Mouse (Mus musculus) embryonic facial prominence, embryonic 14.5 days (tissue): ENCODE measurements around the gene Exosc3. TPM values are rescaled to one million over a fixed set of nuclear protein-coding genes. Genes with fewer than 3 reads are reported as not detected.

Experiments used
- ATAC-seq: fragments of 200-750 bp; cut with Nextera tagmentation; 2 replicates; pipeline ENCODE4 v1.8.0; 2017; ENCODE audit warnings: low read depth, moderate number of reproducible peaks, moderate TSS enrichment
- DNase-seq: peaks from one replicate; pipeline ENCODE4 v3.0.0-alpha.2; 2015; ENCODE audit warnings: low spot score
- H3K27ac ChIP-seq: fragments of 300-500 bp; sonication (generic); replicated peaks from 2 replicates; pipeline ENCODE4 v1.5.1; 2014; ENCODE audit warnings: low read depth, mild to moderate bottlenecking, low read length, moderate library complexity
- H3K27me3 ChIP-seq: fragments of 300-500 bp; sonication (generic); replicated peaks from 2 replicates; pipeline ENCODE4 v1.6.1; 2014; ENCODE audit warnings: low read length; ENCODE audit not compliant: control insufficient read depth, insufficient read depth
- H3K36me3 ChIP-seq: fragments of 300-500 bp; sonication (generic); 2 replicates; pipeline ENCODE4 v1.6.1; 2014; ENCODE audit warnings: low read length, mixed read lengths; ENCODE audit not compliant: control insufficient read depth, insufficient read depth
- H3K4me1 ChIP-seq: fragments of 300-500 bp; sonication (generic); 2 replicates; pipeline ENCODE4 v1.6.1; 2014; ENCODE audit warnings: antibody characterized with exemption, low read length; ENCODE audit not compliant: control insufficient read depth, insufficient read depth
- H3K4me2 ChIP-seq: fragments of 300-500 bp; sonication (generic); 2 replicates; pipeline ENCODE4 v1.6.1; 2014; ENCODE audit warnings: low read depth, mild to moderate bottlenecking, low read length, moderate library complexity, mixed read lengths
- H3K4me3 ChIP-seq: fragments of 300-500 bp; sonication (generic); 2 replicates; pipeline ENCODE4 v1.5.1; 2014; ENCODE audit warnings: low read depth, mild to moderate bottlenecking, low read length
- H3K9ac ChIP-seq: fragments of 300-500 bp; sonication (generic); 2 replicates; pipeline ENCODE4 v1.6.1; 2014; ENCODE audit warnings: low read depth, mild to moderate bottlenecking, low read length, moderate library complexity, mixed read lengths
- H3K9me3 ChIP-seq: fragments of 300-500 bp; sonication (generic); 2 replicates; pipeline ENCODE4 v1.6.1; 2016; ENCODE audit warnings: low read length; ENCODE audit not compliant: control insufficient read depth
- WGBS: fragments of 180-500 bp; shearing (Covaris S2); extraction: QIAGEN DNeasy Blood & Tissue Kit; methylation state at CpG from one replicate; pipeline ENCODE4 v1.1.7; 2014; 5-methylcytosine and 5-hydroxymethylcytosine counted together
- polyA plus RNA-seq: library from polyadenylated mRNA; unstranded; fragments of >200 nt; fragmentation: Nextera tagmentation; extraction: Ambion mirVana; gene quantifications from 2 replicates; pipeline ENCODE4 v1.2.1, GENCODE M21; 2014

Gene Exosc3
- polyA plus RNA-seq, 1 experiment from 2014 or later = 60.0 TPM

DNA sequence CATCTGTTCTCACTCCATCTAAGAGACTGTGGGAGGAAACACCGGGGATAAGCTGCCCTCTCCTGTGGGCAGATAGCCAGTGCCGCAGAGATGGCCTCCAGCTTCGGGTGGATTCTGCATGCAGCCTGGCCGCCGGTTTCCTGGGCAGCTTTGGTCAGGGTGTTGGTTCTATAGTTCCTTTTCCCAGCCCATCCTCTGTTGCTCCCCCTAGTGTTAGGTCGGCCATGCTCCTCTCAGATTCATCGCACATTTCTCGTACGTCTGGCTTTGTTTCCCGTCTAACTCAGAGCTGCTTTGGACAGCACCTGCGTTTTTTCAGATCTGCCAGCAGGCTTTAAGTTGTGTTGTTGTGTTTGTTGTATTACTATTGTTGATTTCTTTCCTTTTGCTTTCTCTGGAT lies 34.5 kb downstream of the Exosc3 start:
- no peak overlapping the region for H3K4me3 ChIP-seq
- WGBS = 33% methylated on average over 11 of the region's 11 CpGs
- no peak overlapping the region for H3K27ac ChIP-seq
- no peak overlapping the region for H3K4me2 ChIP-seq
- H3K4me1 ChIP-seq = no peaks in the 10 kb centered on the region
- ATAC-seq (no peak), DNase-seq (peak; percentile 12)
- peaks cover 52% of the 10 kb centered on the region for H3K36me3 ChIP-seq
- H3K27me3 ChIP-seq = no peaks in the 10 kb centered on the region
- H3K9ac ChIP-seq = no peak overlapping the region
- no peaks in the 10 kb centered on the region for H3K9me3 ChIP-seq

GRCm38 (mm10) chr4:45305536-45305935 lies 37.0 kb downstream of the Exosc3 start:
- WGBS = 95% methylated on average over 14 of the region's 14 CpGs

GRCm38 (mm10) chr4:45296662-45297564 lies 45.6 kb downstream of the Exosc3 start, which contains the start of gene Trmt10b:
Trmt10b (plus strand) TSS chr4:45297127.
- H3K4me3 ChIP-seq = peak within 1 kb of the TSS; percentile 91
- H3K9me3 ChIP-seq = no peaks in the 10 kb centered on the region
- no peak within 1 kb of the TSS for H3K27ac ChIP-seq
- H3K36me3 ChIP-seq = peaks cover 9% of the 10 kb centered on the region
- ATAC-seq = peak; percentile 90
- H3K27me3 ChIP-seq = no peaks in the 10 kb centered on the region
- H3K9ac ChIP-seq = peak within 1 kb of the TSS; percentile 74
- H3K4me1 ChIP-seq = no peaks in the 10 kb centered on the region
- 22% methylated on average over 27 of the region's 27 CpGs for WGBS
- peak within 1 kb of the TSS; percentile 86 for H3K4me2 ChIP-seq
- peak; percentile 92 for DNase-seq

More at GRCm38 (mm10) chr4:45305536-45305935, 37.0 kb downstream of the Exosc3 start:
- H3K36me3 ChIP-seq = peaks cover 60% of the 10 kb centered on the region
- H3K27me3 ChIP-seq = no peaks in the 10 kb centered on the region
- no peak for DNase-seq
- H3K9ac ChIP-seq = no peak overlapping the region
- no peaks in the 10 kb centered on the region for H3K9me3 ChIP-seq
- no peak overlapping the region for H3K4me2 ChIP-seq
- H3K27ac ChIP-seq = no peak overlapping the region
- H3K4me3 ChIP-seq = no peak overlapping the region
- ATAC-seq = no peak
- no peaks in the 10 kb centered on the region for H3K4me1 ChIP-seq

DNA sequence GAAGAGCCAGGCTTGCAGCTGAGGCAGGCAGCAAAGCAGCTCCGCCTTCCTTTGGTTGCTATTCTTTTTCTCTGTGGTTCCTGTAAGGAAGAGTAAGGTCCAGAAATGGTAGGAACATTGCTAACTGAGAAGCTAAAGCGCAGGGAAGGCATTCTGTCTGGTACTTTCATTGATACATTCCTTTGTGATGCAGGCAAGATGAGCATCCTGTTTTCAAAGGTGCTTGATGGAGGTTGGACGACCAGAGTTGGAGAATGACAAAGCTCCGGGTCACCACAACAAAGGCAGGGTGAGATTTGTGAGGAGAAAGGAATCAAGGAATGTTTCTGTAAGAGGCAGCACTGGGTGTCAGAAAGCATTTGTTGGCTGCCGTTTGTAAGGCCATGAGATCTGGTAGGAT lies 54.6 kb downstream of the Exosc3 start:
- 79% methylated on average over 5 of the region's 5 CpGs for WGBS
- no peaks in the 10 kb centered on the region for H3K4me1 ChIP-seq
- H3K9ac ChIP-seq = no peak overlapping the region
- H3K27ac ChIP-seq = no peak overlapping the region
- H3K27me3 ChIP-seq = no peaks in the 10 kb centered on the region
- ATAC-seq = no peak
- H3K4me2 ChIP-seq = no peak overlapping the region
- H3K9me3 ChIP-seq = no peaks in the 10 kb centered on the region
- no peaks in the 10 kb centered on the region for H3K36me3 ChIP-seq
- no peak overlapping the region for H3K4me3 ChIP-seq
- no peak for DNase-seq

- DNase-seq = peak; percentile 20
- 52% methylated on average over 3 of the region's 3 CpGs for WGBS
These were observed 56.2 kb downstream of the Exosc3 start for GRCm38 (mm10) chr4:45286318-45286717.

DNA sequence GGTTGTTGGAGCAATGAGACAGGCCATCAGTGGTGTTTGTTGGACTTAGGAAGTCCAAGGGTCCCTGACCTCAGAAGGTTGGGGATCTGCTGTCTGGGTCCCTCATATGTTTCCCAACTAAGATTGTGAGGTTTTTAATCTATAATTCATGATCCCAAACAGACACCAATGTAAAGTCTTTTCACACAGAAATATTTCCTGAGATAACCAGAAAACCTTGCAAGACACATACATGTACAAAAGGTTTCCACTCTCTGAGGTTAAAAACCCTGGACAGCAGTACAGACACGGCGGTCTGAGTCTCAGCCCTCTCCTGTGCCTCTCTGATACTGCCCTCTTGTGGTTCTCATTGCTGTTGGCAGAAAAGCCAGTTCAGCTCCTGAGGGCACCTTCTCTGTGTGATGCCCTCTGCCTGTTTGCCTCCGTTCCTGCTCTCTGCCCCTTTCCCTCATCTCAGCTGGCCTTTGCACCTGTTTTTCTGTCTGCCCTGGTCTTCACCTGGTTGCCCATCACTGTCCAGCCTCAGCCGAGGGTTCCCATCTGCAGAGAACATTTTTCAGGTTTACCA lies 62.5 kb downstream of the Exosc3 start:
- no peak overlapping the region for H3K4me2 ChIP-seq
- H3K4me1 ChIP-seq = no peaks in the 10 kb centered on the region
- ATAC-seq (peak; percentile 81), DNase-seq (peak; percentile 79)
- no peak overlapping the region for H3K27ac ChIP-seq
- H3K4me3 ChIP-seq = no peak overlapping the region
- H3K27me3 ChIP-seq = no peaks in the 10 kb centered on the region
- no peaks in the 10 kb centered on the region for H3K36me3 ChIP-seq
- WGBS = 13% methylated on average over 4 of the region's 4 CpGs
- no peaks in the 10 kb centered on the region for H3K9me3 ChIP-seq
- no peak overlapping the region for H3K9ac ChIP-seq

More at GRCm38 (mm10) chr4:45286318-45286717, 56.2 kb downstream of the Exosc3 start:
- Histone ChIP-seq H3K9ac (no peak overlapping the region), H3K4me1 (no peaks in the 10 kb centered on the region), H3K4me2 (no peak overlapping the region), H3K27ac (no peak overlapping the region), H3K27me3 (no peaks in the 10 kb centered on the region), H3K4me3 (no peak overlapping the region), H3K9me3 (no peaks in the 10 kb centered on the region), H3K36me3 (no peaks in the 10 kb centered on the region)
- no peak for ATAC-seq

DNA sequence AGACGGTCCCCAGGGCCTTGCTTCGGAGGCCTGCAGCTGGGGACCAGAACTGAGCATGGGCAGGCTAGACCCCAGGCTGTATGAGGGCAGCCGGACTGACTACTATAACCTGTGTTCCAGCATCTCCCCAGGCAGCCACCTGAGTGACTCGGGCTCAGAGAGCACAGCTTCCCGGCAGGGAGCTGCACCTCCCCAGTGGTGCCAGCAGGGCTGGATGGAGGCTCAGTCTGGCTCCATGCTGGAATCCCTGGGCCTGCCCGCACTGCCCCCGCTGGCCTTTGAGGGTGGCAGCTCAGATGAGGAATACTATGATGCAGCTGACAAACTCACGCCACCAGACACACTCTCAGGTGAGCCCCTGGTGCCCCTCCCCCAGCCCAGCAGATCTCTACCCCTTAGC lies 63.2 kb downstream of the Exosc3 start:
- H3K27me3 ChIP-seq = no peaks in the 10 kb centered on the region
- DNase-seq (no peak), ATAC-seq (peak; percentile 9; the same call in 1 of the 2 replicates)
- no peaks in the 10 kb centered on the region for H3K4me1 ChIP-seq
- H3K9me3 ChIP-seq = no peaks in the 10 kb centered on the region
- no peaks in the 10 kb centered on the region for H3K36me3 ChIP-seq
- no peak overlapping the region for H3K27ac ChIP-seq
- H3K4me3 ChIP-seq = no peak overlapping the region
- no peak overlapping the region for H3K4me2 ChIP-seq
- H3K9ac ChIP-seq = no peak overlapping the region
- WGBS = 49% methylated on average over 8 of the region's 8 CpGs

- no peaks in the 10 kb centered on the region for H3K27me3 ChIP-seq
These were observed 66.8 kb downstream of the Exosc3 start for GRCm38 (mm10) chr4:45275770-45276169.

More at GRCm38 (mm10) chr4:45275770-45276169, 66.8 kb downstream of the Exosc3 start:
- Histone ChIP-seq H3K27ac (no peak overlapping the region), H3K4me2 (no peak overlapping the region), H3K9ac (no peak overlapping the region), H3K9me3 (no peaks in the 10 kb centered on the region), H3K36me3 (no peaks in the 10 kb centered on the region), H3K4me3 (no peak overlapping the region), H3K4me1 (no peaks in the 10 kb centered on the region)
- ATAC-seq = peak; percentile 48; the same call in 1 of the 2 replicates
- 72% methylated on average over 8 of the region's 8 CpGs for WGBS
- peak; percentile 81 for DNase-seq
